Mouse (Mus musculus) ES-E14 (cell line): ENCODE measurements at regions not wholly inside any gene's neighbourhood (a gene's known extent, or its start where the extent isn't known, plus 50 kb on each side); places are given as distances from the start of the nearest gene placed in this dataset.
A peak's percentile ranks its signal among the peaks of the same experiment; 100 is the strongest.

Experiments
- DNase-seq: peaks from one replicate; pipeline ENCODE4 v3.0.0-alpha.2; 2013; ENCODE audit warnings: low read depth, low spot score
- H3K27ac ChIP-seq: 2 replicates; pipeline ENCODE4 v1.5.1; 2012; ENCODE audit warnings: low read depth, mild to moderate bottlenecking, low read length, moderate library complexity, mixed read lengths; ENCODE audit not compliant: poor library complexity, insufficient read depth, severe bottlenecking
- H3K36me3 ChIP-seq: 2 replicates; pipeline ENCODE4 v1.6.1; 2012; ENCODE audit warnings: mild to moderate bottlenecking, low read length, moderate library complexity, mixed read lengths; ENCODE audit not compliant: control insufficient read depth, poor library complexity, insufficient read depth, severe bottlenecking
- H3K4me1 ChIP-seq, 2 experiments: fragments of 150-350 bp in 1 of 2; sonication (generic) in 1 of 2; 2 replicates each; pipeline ENCODE4 v1.6.1; 2012; ENCODE audit warnings: low read length in 2 of 2, mild to moderate bottlenecking in 1 of 2, mixed read lengths in 1 of 2; ENCODE audit not compliant: control insufficient read depth in 2 of 2, insufficient read depth in 2 of 2, poor library complexity in 1 of 2
- H3K4me3 ChIP-seq, 2 experiments: fragments of 150-350 bp in 1 of 2; sonication (generic) in 1 of 2; 2 replicates each; pipeline ENCODE4 v1.5.1; 2012; ENCODE audit warnings: low read length in 2 of 2, low read depth in 1 of 2, mild to moderate bottlenecking in 1 of 2, mixed read lengths in 1 of 2; ENCODE audit not compliant: insufficient read depth in 1 of 2, poor library complexity in 1 of 2, severe bottlenecking in 1 of 2
- H3K9ac ChIP-seq: 2 replicates; pipeline ENCODE4 v1.6.1; 2012; ENCODE audit warnings: low read depth, mild to moderate bottlenecking, low read length, mixed read lengths; ENCODE audit not compliant: poor library complexity, insufficient read depth, severe bottlenecking
- H3K9me3 ChIP-seq: fragments of 150-350 bp; sonication (generic); 2 replicates; pipeline ENCODE4 v1.6.1; 2012; ENCODE audit warnings: low read depth, mild to moderate bottlenecking, low read length; ENCODE audit not compliant: control insufficient read depth, insufficient read depth
- CHD2 ChIP-seq: IDR thresholded peaks from 2 replicates; pipeline ENCODE4 v1.6.1; 2014; ENCODE audit warnings: mild to moderate bottlenecking, low read depth, low read length, inconsistent platforms
- HCFC1 ChIP-seq: IDR thresholded peaks from 2 replicates; pipeline ENCODE4 v1.6.1; 2012; ENCODE audit warnings: low read length, inconsistent platforms, borderline replicate concordance; ENCODE audit not compliant: insufficient read depth
- MAFK ChIP-seq: IDR thresholded peaks from 2 replicates; pipeline ENCODE4 v1.6.1; 2014; ENCODE audit warnings: mild to moderate bottlenecking, low read depth, low read length, inconsistent platforms; ENCODE audit not compliant: insufficient read depth
- ZC3H11A ChIP-seq: IDR thresholded peaks from 2 replicates; pipeline ENCODE4 v1.6.1; 2012; ENCODE audit warnings: low read depth, mild to moderate bottlenecking, inconsistent platforms, low read length, borderline replicate concordance
- ZNF384 ChIP-seq: IDR thresholded peaks from 2 replicates; pipeline ENCODE4 v1.6.1; 2012; ENCODE audit warnings: low read depth, low read length, inconsistent platforms
- in situ Hi-C, 2 experiments: fragments of 600-800 bp; cut with MboI; formaldehyde crosslinking; loops; one replicate each; pipeline ENCODE4 v1.15.1; 2025; ENCODE audit warnings: low sequenced_read_pairs in 2 of 2, inconsistent platforms in 1 of 2; ENCODE audit not compliant: unreplicated experiment in 2 of 2

GRCm38 (mm10) chr9:27475468-27475867 lies 78.9 kb downstream of the Spata19 start:
- no peaks in the 10 kb centered on the region for H3K9me3 ChIP-seq
- H3K4me3 ChIP-seq: no peak overlapping the region
- in situ Hi-C loops: no loop called here
- DNase-seq: no peak
- TF ChIP-seq CHD2 (no peak), HCFC1 (no peak), ZC3H11A (no peak), MAFK (no peak), ZNF384 (no peak)
- no peak overlapping the region for H3K9ac ChIP-seq
- no peaks in the 10 kb centered on the region for H3K4me1 ChIP-seq
- no peaks in the 10 kb centered on the region for H3K36me3 ChIP-seq
- H3K27ac ChIP-seq: no peak overlapping the region

- H3K4me3 ChIP-seq: no peak overlapping the region
- H3K27ac ChIP-seq: no peak overlapping the region
- no peak for TF ChIP-seq ZNF384
- TF ChIP-seq HCFC1: no peak
- no peak for TF ChIP-seq CHD2
- no peak for TF ChIP-seq MAFK
- TF ChIP-seq ZC3H11A: no peak
- H3K9ac ChIP-seq: no peak overlapping the region
- in situ Hi-C loops: no loop called here
- DNase-seq: no peak
- H3K36me3 ChIP-seq: no peaks in the 10 kb centered on the region
- no peaks in the 10 kb centered on the region for H3K4me1 ChIP-seq
- no peaks in the 10 kb centered on the region for H3K9me3 ChIP-seq
Measured at GRCm38 (mm10) chr9:27476636-27477035, 80.0 kb downstream of the Spata19 start.

- Histone ChIP-seq H3K4me3 (no peak overlapping the region), H3K9ac (no peak overlapping the region), H3K9me3 (no peaks in the 10 kb centered on the region), H3K4me1 (no peaks in the 10 kb centered on the region), H3K27ac (no peak overlapping the region), H3K36me3 (no peaks in the 10 kb centered on the region)
- in situ Hi-C loops: no loop called here
- no peak for TF ChIP-seq HCFC1
- no peak for TF ChIP-seq ZNF384
- TF ChIP-seq ZC3H11A: no peak
- TF ChIP-seq CHD2: no peak
- TF ChIP-seq MAFK: no peak
- no peak for DNase-seq
Measured at GRCm38 (mm10) chr9:27477079-27477687, 80.6 kb downstream of the Spata19 start.

- in situ Hi-C loops: no loop called here
- no peaks in the 10 kb centered on the region for H3K9me3 ChIP-seq
- no peak overlapping the region for H3K4me3 ChIP-seq
- TF ChIP-seq ZC3H11A (no peak), ZNF384 (no peak), MAFK (no peak), CHD2 (no peak), HCFC1 (no peak)
- H3K9ac ChIP-seq: no peak overlapping the region
- H3K27ac ChIP-seq: no peak overlapping the region
- no peaks in the 10 kb centered on the region for H3K36me3 ChIP-seq
- peak; percentile 12 for DNase-seq
- H3K4me1 ChIP-seq: no peaks in the 10 kb centered on the region
Measured at GRCm38 (mm10) chr9:27478346-27478745, 81.7 kb downstream of the Spata19 start.

GRCm38 (mm10) chr9:27501816-27502215 lies 105.2 kb downstream of the Spata19 start:
- no peak for DNase-seq
- H3K36me3 ChIP-seq: no peaks in the 10 kb centered on the region
- in situ Hi-C loops: no loop called here
- H3K27ac ChIP-seq: no peak overlapping the region
- no peaks in the 10 kb centered on the region for H3K4me1 ChIP-seq
- H3K4me3 ChIP-seq: no peak overlapping the region
- H3K9ac ChIP-seq: no peak overlapping the region
- TF ChIP-seq ZC3H11A: no peak
- H3K9me3 ChIP-seq: no peaks in the 10 kb centered on the region
